In genomic region chr9:7829531-7830528, GRCm38 (mm10) we compare ENCODE assay signal across 7 mouse cellular contexts. TPM values are rescaled to one million over a fixed set of nuclear protein-coding genes. Genes with fewer than 3 reads are reported as not detected.
A peak's percentile ranks its signal among the peaks of the same experiment; 100 is the strongest.
DNase-seq lines count a peak whose midpoint lies in the region; ATAC-seq lines count a peak whose summit lies in the region.

No protein-coding gene starts in this region.

- DNase-seq in midbrain, embryonic 14.5 days, result no peak
- no peak for DNase-seq in midbrain, embryonic 11.5 days (ENCODE audit: low spot score, missing footprints)
- DNase-seq in embryo, embryonic 10 days (ENCODE audit: low spot score), result no peak
- DNase-seq in cerebellum, adult 9-11 months, result no peak

- no peak overlapping the region for H3K27ac ChIP-seq in midbrain, embryonic 14.5 days (replicated peaks; ENCODE audit: low read depth, low read length)
- H3K27ac ChIP-seq in midbrain, embryonic 11.5 days (ENCODE audit: low read depth, low read length), result no peak overlapping the region
- no peak overlapping the region for H3K27ac ChIP-seq in hindbrain, embryonic 15.5 days (replicated peaks)
- no peak overlapping the region for H3K27ac ChIP-seq in neural tube, embryonic 15.5 days (replicated peaks)

- H3K4me1 ChIP-seq in midbrain, embryonic 14.5 days (ENCODE audit: control insufficient read depth, insufficient read depth, low read length), result peaks cover 37% of the 10 kb centered on the region
- H3K4me1 ChIP-seq in midbrain, embryonic 11.5 days (ENCODE audit: control insufficient read depth, insufficient read depth, low read length), result peaks cover 3% of the 10 kb centered on the region; the same call in 1 of the 2 replicates
- peaks cover 79% of the 10 kb centered on the region for H3K4me1 ChIP-seq in erythroblast, embryonic 14.5 days (ENCODE audit: control insufficient read depth)
- H3K4me1 ChIP-seq in hindbrain, embryonic 15.5 days (replicated peaks), result peaks cover 48% of the 10 kb centered on the region
- H3K4me1 ChIP-seq in neural tube, embryonic 15.5 days, result peaks cover 43% of the 10 kb centered on the region

- ATAC-seq in midbrain, embryonic 14.5 days (ENCODE audit: low FRiP score, low TSS enrichment), result no peak
- ATAC-seq in midbrain, embryonic 11.5 days (ENCODE audit: low FRiP score), result no peak; the same call in 1 of the 2 replicates
- ATAC-seq in hindbrain, embryonic 15.5 days (ENCODE audit: low FRiP score, low read depth), result 0 out of 2 replicates have a peak, but pooled peaks have one; percentile 45
- ATAC-seq in neural tube, embryonic 15.5 days (ENCODE audit: low FRiP score), result no peak

- WGBS in midbrain, embryonic 14.5 days, result 81% methylated on average over 9 of the region's 9 CpGs
- 80% methylated on average over 9 of the region's 9 CpGs for WGBS in midbrain, embryonic 11.5 days
- 85% methylated on average over 9 of the region's 9 CpGs for WGBS in hindbrain, embryonic 15.5 days
- WGBS in neural tube, embryonic 15.5 days, result 89% methylated on average over 9 of the region's 9 CpGs

- no peak overlapping the region for H3K9ac ChIP-seq in midbrain, embryonic 14.5 days (replicated peaks; ENCODE audit: low read length)
- no peak overlapping the region for H3K9ac ChIP-seq in midbrain, embryonic 11.5 days (ENCODE audit: low read length)
- no peak overlapping the region for H3K9ac ChIP-seq in hindbrain, embryonic 15.5 days
- H3K9ac ChIP-seq in neural tube, embryonic 15.5 days (replicated peaks), result no peak overlapping the region

- peaks cover 17% of the 10 kb centered on the region for H3K36me3 ChIP-seq in midbrain, embryonic 14.5 days (ENCODE audit: control insufficient read depth, insufficient read depth, low read length)
- no peaks in the 10 kb centered on the region for H3K36me3 ChIP-seq in midbrain, embryonic 11.5 days (ENCODE audit: control insufficient read depth, insufficient read depth, low read length)
- peaks cover 52% of the 10 kb centered on the region for H3K36me3 ChIP-seq in erythroblast, embryonic 14.5 days (ENCODE audit: control insufficient read depth)
- H3K36me3 ChIP-seq in hindbrain, embryonic 15.5 days, result peaks cover 16% of the 10 kb centered on the region
- peaks cover 5% of the 10 kb centered on the region; the same call in 1 of the 2 replicates for H3K36me3 ChIP-seq in neural tube, embryonic 15.5 days

- H3K27me3 ChIP-seq in midbrain, embryonic 14.5 days (ENCODE audit: control insufficient read depth, insufficient read depth, low read length), result no peaks in the 10 kb centered on the region
- no peaks in the 10 kb centered on the region for H3K27me3 ChIP-seq in midbrain, embryonic 11.5 days (ENCODE audit: control insufficient read depth, insufficient read depth, low read length)
- H3K27me3 ChIP-seq in erythroblast, embryonic 14.5 days (ENCODE audit: control insufficient read depth), result no peaks in the 10 kb centered on the region
- H3K27me3 ChIP-seq in hindbrain, embryonic 15.5 days, result no peaks in the 10 kb centered on the region
- H3K27me3 ChIP-seq in neural tube, embryonic 15.5 days (replicated peaks), result no peaks in the 10 kb centered on the region

- peak overlapping the region; percentile 45 for H3K4me2 ChIP-seq in midbrain, embryonic 14.5 days (ENCODE audit: low read length)
- no peak overlapping the region for H3K4me2 ChIP-seq in midbrain, embryonic 11.5 days
- peak overlapping the region; percentile 38; the same call in 1 of the 2 replicates for H3K4me2 ChIP-seq in hindbrain, embryonic 15.5 days
- H3K4me2 ChIP-seq in neural tube, embryonic 15.5 days, result peak overlapping the region; percentile 25

- H3K4me3 ChIP-seq in midbrain, embryonic 14.5 days (replicated peaks; ENCODE audit: low read depth, low read length), result no peak overlapping the region
- H3K4me3 ChIP-seq in midbrain, embryonic 11.5 days (ENCODE audit: low read depth, low read length), result no peak overlapping the region
- peak overlapping the region; percentile 47 for H3K4me3 ChIP-seq in erythroblast, embryonic 14.5 days (replicated peaks)
- H3K4me3 ChIP-seq in hindbrain, embryonic 15.5 days, result no peak overlapping the region
- H3K4me3 ChIP-seq in neural tube, embryonic 15.5 days (replicated peaks), result no peak overlapping the region

- H3K9me3 ChIP-seq in midbrain, embryonic 14.5 days (ENCODE audit: control insufficient read depth, low read length), result no peaks in the 10 kb centered on the region
- H3K9me3 ChIP-seq in midbrain, embryonic 11.5 days (ENCODE audit: control insufficient read depth, low read length), result no peaks in the 10 kb centered on the region
- no peaks in the 10 kb centered on the region for H3K9me3 ChIP-seq in erythroblast, embryonic 14.5 days (ENCODE audit: control insufficient read depth, low read length)
- no peaks in the 10 kb centered on the region for H3K9me3 ChIP-seq in hindbrain, embryonic 15.5 days
- no peaks in the 10 kb centered on the region for H3K9me3 ChIP-seq in neural tube, embryonic 15.5 days (replicated peaks)

RNA-seq across cellular contexts. Expression of gene Birc2, which starts 7.0 kb away (rescaled TPM):
- polyA plus RNA-seq in midbrain, embryonic 14.5 days (2014; fragmentation: Nextera tagmentation; extraction: Ambion mirVana), result 41.7 and 57.7 TPM in 2 replicates
- polyA plus RNA-seq in midbrain, embryonic 11.5 days (2014; fragmentation: Nextera tagmentation; extraction: Ambion mirVana), result 42.4 and 47.0 TPM in 2 replicates
- polyA plus RNA-seq in erythroblast, embryonic 14.5 days (2012), result 0.09 and 0.47 TPM in 2 replicates
- 35.0 and 44.8 TPM in 2 replicates for polyA plus RNA-seq in hindbrain, embryonic 15.5 days (2015; fragmentation: Nextera tagmentation; extraction: Ambion mirVana)
- polyA plus RNA-seq in neural tube, embryonic 15.5 days (2015; fragmentation: Nextera tagmentation; extraction: Ambion mirVana), result 37.8 and 40.2 TPM in 2 replicates

RNA-seq across cellular contexts. Expression of gene Birc3, which starts 43.2 kb away (rescaled TPM):
- 0.51 and 2.0 TPM in 2 replicates for polyA plus RNA-seq in midbrain, embryonic 14.5 days (2014; fragmentation: Nextera tagmentation; extraction: Ambion mirVana)
- polyA plus RNA-seq in midbrain, embryonic 11.5 days (2014; fragmentation: Nextera tagmentation; extraction: Ambion mirVana), result 3.9 and 4.2 TPM in 2 replicates
- 0.05 and 0.09 TPM in 2 replicates for polyA plus RNA-seq in erythroblast, embryonic 14.5 days (2012)
- 2.2 and 2.4 TPM in 2 replicates for polyA plus RNA-seq in hindbrain, embryonic 15.5 days (2015; fragmentation: Nextera tagmentation; extraction: Ambion mirVana)
- polyA plus RNA-seq in neural tube, embryonic 15.5 days (2015; fragmentation: Nextera tagmentation; extraction: Ambion mirVana), result 2.2 and 6.5 TPM in 2 replicates

Comparison
In these comparisons a context has a peak if more than half of its experiments do, and no peak if none do; other contexts are left out.
1. RNA of gene Birc2, which starts 7.0 kb away (polyA plus RNA-seq): 41.7 to 57.7 TPM in midbrain, embryonic 14.5 days, 35.0 to 44.8 TPM in hindbrain, embryonic 15.5 days, 42.4 to 47.0 TPM in midbrain, embryonic 11.5 days and 37.8 to 40.2 TPM in neural tube, embryonic 15.5 days; 0.09 to 0.47 TPM in erythroblast, embryonic 14.5 days; every median in the first group is over 10 times any median in the second.